Mouse (Mus musculus) fibroblast of lung, adult 2 months (primary cell): ENCODE data around the gene Tnr.

ENCODE experiments used
- DNase-seq: peaks from one replicate; pipeline ENCODE4 v3.0.0-alpha.2; 2011; ENCODE audit warnings: low read depth

The Tnr gene

GRCm38 (mm10) chr1:159717016-159717415 lies 193.4 kb downstream of the Tnr start:
- no peak for DNase-seq

- no peak for DNase-seq
These were observed 200.2 kb downstream of the Tnr start for GRCm38 (mm10) chr1:159723733-159724132.

- no peak for DNase-seq
These were observed 205.7 kb downstream of the Tnr start for GRCm38 (mm10) chr1:159729270-159729669.

GRCm38 (mm10) chr1:159730826-159731225 lies 207.3 kb downstream of the Tnr start:
- no peak for DNase-seq

- DNase-seq: no peak
These were observed 211.5 kb downstream of the Tnr start for GRCm38 (mm10) chr1:159735099-159735498.

- no peak for DNase-seq
These were observed 215.9 kb downstream of the Tnr start for GRCm38 (mm10) chr1:159739478-159739877.

- no peak for DNase-seq
These were observed 217.9 kb downstream of the Tnr start for GRCm38 (mm10) chr1:159741237-159742002.

DNA sequence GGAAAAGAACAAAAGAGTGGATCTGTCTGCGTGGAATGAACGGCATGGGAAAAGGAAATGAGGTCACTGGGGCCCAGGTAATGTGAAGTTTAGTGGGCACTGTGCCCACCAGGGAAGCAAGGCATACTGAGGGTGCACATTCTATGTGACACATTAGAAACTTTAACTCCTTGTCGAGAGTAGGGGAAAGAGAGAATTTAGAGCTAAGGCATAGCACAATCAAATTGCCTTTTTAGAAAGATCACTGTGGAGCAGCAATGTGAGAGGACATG lies 218.4 kb downstream of the Tnr start:
- no peak for DNase-seq

DNA sequence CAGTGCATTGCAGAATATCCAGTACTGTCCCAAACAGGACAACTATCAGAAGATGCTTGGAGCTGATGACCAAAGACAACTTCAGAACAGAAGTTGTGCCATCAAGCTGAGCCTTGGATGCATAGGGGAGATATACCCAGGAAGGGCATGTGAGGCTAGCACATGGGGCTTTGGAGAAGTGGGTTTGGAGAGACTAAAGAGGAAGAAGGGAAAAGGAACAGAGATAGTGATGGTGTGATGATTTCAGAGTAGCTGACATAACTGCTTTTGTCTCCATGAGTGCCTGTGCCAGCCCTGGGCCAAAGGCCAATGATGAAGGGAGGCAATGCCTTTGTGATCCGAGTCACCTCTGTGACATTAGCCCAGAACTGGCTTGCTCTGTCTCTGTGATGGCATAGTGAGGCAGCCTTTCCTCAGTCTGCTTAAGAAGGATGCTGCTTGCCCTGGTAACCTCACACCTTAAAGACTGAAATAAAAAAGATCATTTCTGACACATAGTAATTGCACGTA lies 220.2 kb downstream of the Tnr start:
- DNase-seq: no peak

DNA sequence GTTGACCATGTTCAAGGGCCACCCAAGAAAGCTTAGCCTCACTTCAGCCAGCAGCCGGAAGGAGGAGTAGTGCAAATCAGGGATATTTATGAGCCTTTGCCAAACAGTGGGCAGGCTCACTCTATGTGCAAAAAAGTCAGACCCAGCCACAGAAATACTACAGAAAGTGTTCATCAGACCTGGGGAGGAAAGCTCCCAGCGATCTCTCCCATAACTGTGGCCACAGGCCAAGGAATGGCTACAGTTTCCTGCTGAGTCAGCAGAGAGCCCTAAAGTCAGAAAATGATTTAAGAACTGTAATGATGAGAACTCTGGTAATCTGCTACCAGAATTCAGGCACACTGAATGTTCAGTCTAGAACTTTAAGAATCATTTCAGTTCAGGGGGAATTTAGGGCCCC lies 221.7 kb downstream of the Tnr start:
- no peak for DNase-seq

GRCm38 (mm10) chr1:159747969-159748368 lies 224.4 kb downstream of the Tnr start:
- no peak for DNase-seq

DNA sequence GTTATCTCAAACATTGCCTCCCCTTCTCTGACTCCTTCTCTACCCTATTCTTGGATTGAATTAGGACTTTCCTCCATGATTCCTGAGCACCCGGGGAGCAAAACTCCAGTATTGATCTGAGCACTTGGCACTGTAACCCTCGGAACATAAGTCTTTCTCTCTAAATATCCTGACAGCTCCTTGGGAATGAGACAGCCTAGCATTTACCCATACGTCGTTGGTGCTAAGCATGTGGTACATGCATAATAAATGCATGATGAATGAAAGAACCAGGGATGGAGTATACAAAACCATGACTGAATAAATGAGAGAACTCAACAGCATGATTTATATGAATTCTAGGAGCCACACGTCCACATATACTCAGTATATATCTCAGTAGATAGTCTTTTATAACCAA lies 226.8 kb downstream of the Tnr start:
- DNase-seq: no peak

DNA sequence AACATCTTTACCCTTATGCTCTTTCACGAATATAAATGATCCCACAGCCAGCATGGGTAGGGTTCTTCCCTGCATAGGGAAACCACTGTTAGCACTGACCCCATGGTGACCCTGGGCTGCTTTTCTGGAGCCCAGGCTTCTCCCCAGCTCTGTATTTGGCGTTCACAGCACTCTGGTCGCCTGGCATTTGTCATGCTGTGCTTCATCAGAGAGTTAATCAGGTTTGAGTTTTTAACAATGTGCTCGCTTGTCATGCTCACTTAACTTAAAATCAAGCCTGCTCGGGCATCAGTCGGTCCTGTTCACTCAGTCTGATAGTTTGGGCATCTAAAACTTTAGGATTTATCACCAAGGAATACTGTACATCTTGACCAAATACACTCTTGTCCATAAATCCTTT lies 227.3 kb downstream of the Tnr start:
- DNase-seq: no peak

DNA sequence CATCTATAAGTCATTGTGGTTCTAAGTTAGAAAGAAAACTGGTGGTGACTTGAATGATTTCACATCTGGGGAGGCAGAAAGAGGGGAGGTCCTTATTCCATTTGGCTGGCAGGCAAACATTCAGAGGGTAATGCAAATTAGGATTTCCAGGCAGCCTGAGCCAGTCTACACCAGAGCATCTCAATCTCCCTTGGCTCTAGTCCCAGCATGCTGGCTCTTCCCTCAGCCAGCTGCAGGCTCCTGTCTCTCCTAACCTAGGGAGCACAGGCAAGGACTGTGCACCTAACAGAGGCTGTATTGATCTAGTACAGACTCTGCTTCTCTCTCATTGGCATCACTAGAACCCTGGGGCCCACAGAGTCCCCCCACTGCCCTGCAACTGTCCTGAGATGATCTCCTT lies 237.4 kb downstream of the Tnr start:
- DNase-seq: no peak

GRCm38 (mm10) chr1:159763901-159764300 lies 240.3 kb downstream of the Tnr start:
- no peak for DNase-seq

- no peak for DNase-seq
These were observed 241.3 kb downstream of the Tnr start for GRCm38 (mm10) chr1:159764897-159765296.

- DNase-seq: no peak
These were observed 246.4 kb downstream of the Tnr start for GRCm38 (mm10) chr1:159769948-159770347.

GRCm38 (mm10) chr1:159773671-159774070 lies 250.1 kb downstream of the Tnr start:
- no peak for DNase-seq

- no peak for DNase-seq
These were observed 251.6 kb downstream of the Tnr start for GRCm38 (mm10) chr1:159775168-159775567.

DNA sequence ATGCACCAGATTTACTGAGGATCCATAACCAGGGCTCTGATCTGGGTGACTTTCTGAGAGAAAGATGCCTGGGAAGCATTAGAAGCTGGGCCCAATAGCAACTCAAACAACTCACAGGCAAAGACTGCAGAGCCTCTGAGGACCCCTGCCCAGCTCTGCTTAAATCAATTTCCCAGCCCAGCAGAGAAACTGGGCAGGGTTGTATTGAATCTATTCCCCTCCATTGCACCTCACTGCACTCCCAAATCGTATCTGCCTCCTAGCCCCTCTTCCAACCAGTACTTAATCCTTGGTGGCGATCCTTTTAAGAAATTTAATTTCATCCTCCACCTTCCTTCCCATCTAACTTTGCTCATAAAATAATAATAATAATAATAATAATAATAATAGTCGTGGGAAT lies 253.5 kb downstream of the Tnr start:
- no peak for DNase-seq

DNA sequence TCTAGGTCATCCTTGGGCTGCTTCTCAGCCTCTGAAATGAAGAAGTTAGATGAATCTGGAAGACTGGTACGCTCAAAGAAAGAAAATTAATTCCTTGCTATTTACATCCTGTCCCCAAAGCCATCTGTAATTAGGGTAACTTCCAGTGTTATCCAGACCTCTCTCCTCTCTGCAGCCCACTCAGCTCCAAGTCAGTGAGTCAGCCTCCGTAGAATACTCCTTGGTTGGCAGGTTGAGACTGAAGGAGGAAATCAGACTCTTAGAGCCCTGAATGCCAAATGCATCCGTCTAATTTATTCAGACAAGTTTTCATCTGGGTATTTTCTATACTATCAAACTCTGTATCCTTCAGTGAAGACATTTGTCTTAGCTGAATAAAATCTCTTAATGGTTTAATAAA lies 255.9 kb downstream of the Tnr start:
- DNase-seq: no peak

DNA sequence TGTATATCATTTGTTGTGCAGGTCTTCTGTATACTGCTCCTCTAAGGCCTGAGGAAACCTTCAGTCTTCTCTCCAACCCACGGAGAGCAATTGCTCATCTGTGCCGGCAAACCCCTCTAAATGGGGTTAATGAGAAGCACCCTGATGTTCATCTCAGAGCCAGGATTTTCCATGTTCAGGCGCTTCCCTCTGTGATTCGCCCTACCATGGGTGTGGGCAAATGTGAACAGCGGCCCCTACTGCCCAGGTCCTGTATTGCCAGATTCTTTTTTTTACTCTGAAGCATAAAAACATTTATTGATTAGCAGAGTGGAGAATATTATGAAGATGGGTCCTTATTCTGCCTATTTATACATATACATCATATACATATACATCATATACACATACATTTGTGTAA lies 260.3 kb downstream of the Tnr start:
- DNase-seq: no peak

DNA sequence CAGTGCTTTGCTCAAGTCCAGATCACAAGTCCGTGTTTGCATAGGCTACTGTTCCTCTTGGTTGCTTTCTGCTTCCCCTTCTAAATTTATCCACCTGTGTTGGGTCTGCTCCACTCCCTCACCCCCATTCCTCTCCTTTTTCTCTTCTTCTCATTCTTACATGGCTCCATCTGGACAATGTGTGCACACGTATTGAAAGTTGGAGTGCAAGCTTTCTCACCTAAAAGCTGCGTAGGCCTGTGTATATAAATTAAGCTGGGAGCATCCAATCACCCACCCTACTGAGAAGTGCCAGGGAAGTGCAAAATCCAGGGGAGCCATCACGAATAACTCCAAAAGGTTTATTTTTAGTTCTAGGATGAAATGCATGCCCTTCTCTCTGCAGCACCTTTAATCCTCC lies 264.7 kb downstream of the Tnr start:
- no peak for DNase-seq

DNA sequence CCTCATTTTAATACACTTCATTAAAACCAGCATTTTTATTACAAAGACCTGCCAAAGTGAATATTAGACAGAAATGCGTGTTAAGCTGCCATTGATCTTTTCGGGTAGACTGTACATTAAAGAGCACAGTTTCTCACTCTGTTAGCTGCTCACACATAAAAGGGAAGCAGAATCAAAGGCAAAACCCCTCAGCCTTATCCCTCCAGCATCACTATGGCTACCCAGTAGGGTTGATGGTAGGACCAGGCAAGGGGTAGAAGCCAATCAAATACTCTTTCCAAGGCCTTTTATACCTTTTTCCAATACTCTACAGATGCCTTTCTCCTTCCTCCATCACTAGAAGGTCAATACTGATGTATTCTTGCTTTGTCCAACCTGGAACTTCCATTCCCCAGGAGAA lies 269.0 kb downstream of the Tnr start:
- no peak for DNase-seq
